Mouse (Mus musculus): ENCODE data around the gene Efhd1.

DNA sequence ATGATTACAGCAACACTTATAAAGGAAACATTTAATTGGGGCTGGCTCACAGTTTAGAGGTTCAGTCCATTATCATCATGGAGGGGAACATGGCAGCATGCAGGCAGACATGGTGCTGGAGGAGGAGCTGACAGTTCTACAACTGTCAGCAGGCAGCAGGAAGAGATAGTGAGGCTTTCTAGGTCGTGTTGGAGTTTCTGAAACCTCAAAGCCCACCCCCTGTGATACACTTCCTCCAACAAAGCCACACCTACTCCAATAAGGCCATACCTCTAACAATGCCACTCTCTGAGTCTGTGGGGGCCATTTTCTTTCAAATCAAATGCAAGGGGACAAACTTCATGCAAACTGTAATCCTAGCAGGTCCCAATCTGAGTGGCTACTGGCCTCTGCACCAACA is 56.9 kb downstream of the Efhd1 start:
- TF ChIP-seq POLR2A (IDR thresholded peaks at IDR 0.05; ENCODE audit: insufficient read depth, low read length): no peak
- TF ChIP-seq EP300 (IDR thresholded peaks at IDR 0.05; ENCODE audit: insufficient read depth, low read depth, low read length): no peak

Data from ES-Bruce4 (cell line).